Mouse (Mus musculus) lung, postnatal 0 days (tissue): ENCODE measurements at regions not wholly inside any gene's neighbourhood (a gene's known extent, or its start where the extent isn't known, plus 50 kb on each side); places are given as distances from the start of the nearest gene placed in this dataset.

ENCODE experiments used
- ATAC-seq: fragments of 200-750 bp; cut with Nextera tagmentation; 2 replicates; pipeline ENCODE4 v1.8.0; 2017; ENCODE audit warnings: moderate library complexity
- DNase-seq: peaks from one replicate; pipeline ENCODE4 v3.0.0-alpha.2; 2016; ENCODE audit warnings: low spot score
- H3K27ac ChIP-seq: fragments of 300-500 bp; sonication (generic); 2 replicates; pipeline ENCODE4 v1.5.1; 2014; ENCODE audit warnings: antibody characterized with exemption, mild to moderate bottlenecking, low read length, mixed read lengths
- H3K27me3 ChIP-seq: fragments of 300-500 bp; sonication (generic); replicated peaks from 2 replicates; pipeline ENCODE4 v1.6.1; 2014; ENCODE audit warnings: low read length, mixed read lengths; ENCODE audit not compliant: insufficient read depth
- H3K36me3 ChIP-seq: fragments of 300-500 bp; sonication (generic); 2 replicates; pipeline ENCODE4 v1.6.1; 2014; ENCODE audit warnings: low read length, mixed read lengths; ENCODE audit not compliant: insufficient read depth
- H3K4me1 ChIP-seq: fragments of 300-500 bp; sonication (generic); 2 replicates; pipeline ENCODE4 v1.6.1; 2014; ENCODE audit warnings: antibody characterized with exemption, low read depth, low read length, mixed read lengths; ENCODE audit not compliant: insufficient read depth
- H3K4me2 ChIP-seq: fragments of 300-500 bp; sonication (generic); replicated peaks from 2 replicates; pipeline ENCODE4 v1.6.1; 2014; ENCODE audit warnings: low read depth, mild to moderate bottlenecking, low read length, moderate library complexity, mixed read lengths
- H3K4me3 ChIP-seq: fragments of 300-500 bp; sonication (generic); 2 replicates; pipeline ENCODE4 v1.5.1; 2014; ENCODE audit warnings: low read depth, low read length
- H3K9ac ChIP-seq: fragments of 300-500 bp; sonication (generic); replicated peaks from 2 replicates; pipeline ENCODE4 v1.6.1; 2014; ENCODE audit warnings: low read depth, mild to moderate bottlenecking
- H3K9me3 ChIP-seq: fragments of 300-500 bp; sonication (generic); 2 replicates; pipeline ENCODE4 v1.6.1; 2016; ENCODE audit warnings: low read length, mixed read lengths
- CTCF ChIP-seq: IDR thresholded peaks from 2 replicates; pipeline ENCODE4 v1.5.1; 2016; ENCODE audit warnings: antibody characterized with exemption, mild to moderate bottlenecking
- EP300 ChIP-seq: IDR thresholded peaks from 2 replicates; pipeline ENCODE4 v1.6.1; 2016; ENCODE audit warnings: antibody characterized with exemption, mild to moderate bottlenecking, control low read depth
- WGBS: fragments of 180-500 bp; shearing (Covaris S2); extraction: QIAGEN DNeasy Blood & Tissue Kit; methylation state at CpG from one replicate; pipeline ENCODE4 v1.1.7; 2014; 5-methylcytosine and 5-hydroxymethylcytosine counted together

DNA sequence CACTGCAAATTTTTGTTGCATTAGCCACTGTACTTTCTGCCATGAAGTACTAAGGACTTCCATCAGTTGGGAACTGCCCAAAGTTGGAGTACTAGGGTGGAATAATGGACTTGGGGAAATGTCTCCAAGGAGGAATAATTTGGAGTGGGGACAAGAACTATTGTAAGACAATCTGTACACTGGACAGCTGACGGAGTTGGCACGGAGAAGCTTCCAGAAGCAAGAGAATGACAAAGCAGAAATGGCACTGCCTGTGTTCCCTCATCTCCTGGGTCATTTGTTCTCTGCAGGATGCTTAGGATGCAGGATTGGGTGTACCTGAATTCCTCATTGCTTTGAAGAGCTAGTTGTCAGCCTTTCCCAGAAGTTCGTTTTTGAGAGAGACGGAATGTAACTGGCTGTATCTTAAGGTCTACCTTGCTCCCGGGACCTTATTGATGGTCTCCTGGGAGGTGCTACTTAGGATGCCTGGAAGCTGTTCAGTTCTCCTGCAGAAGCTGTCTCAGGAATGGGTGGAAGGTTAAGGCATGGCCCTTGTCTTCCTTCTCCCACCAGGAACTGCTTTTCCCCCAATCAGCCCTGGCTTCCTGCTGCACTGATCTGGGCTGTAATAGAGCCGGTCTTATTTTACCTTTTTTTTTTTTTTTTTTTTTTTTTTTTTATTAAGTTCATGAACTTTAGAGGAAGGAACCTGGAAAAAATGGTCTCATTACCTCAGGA, 272.4 kb downstream of the Plpp3 start:
- no peak for DNase-seq
- Histone ChIP-seq H3K4me2 (no peak overlapping the region), H3K36me3 (no peaks in the 10 kb centered on the region), H3K27me3 (no peaks in the 10 kb centered on the region), H3K4me3 (no peak overlapping the region), H3K9ac (no peak overlapping the region), H3K4me1 (no peaks in the 10 kb centered on the region), H3K27ac (no peak overlapping the region), H3K9me3 (no peaks in the 10 kb centered on the region)
- 77% methylated on average over 6 of the region's 6 CpGs for WGBS
- ATAC-seq: no peak
- TF ChIP-seq CTCF (no peak), EP300 (no peak)

DNA sequence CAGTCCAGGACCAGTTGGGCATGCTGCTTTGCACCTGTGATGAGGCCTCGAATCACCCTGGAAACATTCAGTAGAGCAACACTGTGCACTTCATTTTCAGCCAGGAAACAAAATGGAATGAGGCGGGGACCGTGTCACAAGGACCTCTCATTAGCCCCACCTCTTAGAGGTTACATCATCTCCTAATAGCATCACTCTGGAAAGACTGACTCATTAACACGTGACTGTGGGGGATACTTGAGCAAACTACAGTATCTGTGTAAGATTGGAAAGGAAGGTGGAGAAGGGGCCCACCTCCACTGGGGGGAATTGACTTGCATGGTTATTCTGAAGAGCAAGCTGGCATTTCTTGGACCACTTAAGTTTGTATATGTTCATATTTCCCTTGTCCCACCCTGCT, 275.3 kb downstream of the Plpp3 start:
- WGBS: 65% methylated on average over 4 of the region's 4 CpGs
- Histone ChIP-seq H3K4me1 (no peaks in the 10 kb centered on the region), H3K36me3 (no peaks in the 10 kb centered on the region), H3K4me2 (no peak overlapping the region), H3K27me3 (no peaks in the 10 kb centered on the region), H3K4me3 (no peak overlapping the region), H3K27ac (no peak overlapping the region), H3K9me3 (no peaks in the 10 kb centered on the region), H3K9ac (no peak overlapping the region)
- ATAC-seq: peak; percentile 64
- TF ChIP-seq EP300 (no peak; the same call in 1 of the 2 replicates), CTCF (no peak)
- peak; percentile 30 for DNase-seq

DNA sequence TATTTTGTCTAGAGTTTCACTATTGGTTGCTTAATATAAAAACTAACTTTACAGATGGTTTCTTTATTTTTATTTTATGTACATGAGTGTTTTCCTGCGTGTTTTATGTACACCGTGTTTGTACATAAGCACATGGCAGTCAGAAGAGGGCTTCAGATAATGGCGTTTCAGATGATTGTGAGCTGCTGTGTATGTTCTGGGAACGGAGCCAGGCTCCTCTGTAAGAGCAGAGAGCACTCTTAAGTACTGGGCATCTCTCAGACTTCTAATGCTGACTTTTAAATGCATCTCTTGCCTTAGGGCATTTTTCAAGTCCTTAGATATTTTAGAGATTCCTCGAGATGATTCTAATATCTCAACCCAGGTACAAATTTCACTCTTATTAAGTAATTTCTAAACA, 280.0 kb downstream of the Plpp3 start:
- H3K36me3 ChIP-seq: no peaks in the 10 kb centered on the region
- DNase-seq (peak; percentile 68), ATAC-seq (no peak)
- H3K4me1 ChIP-seq: no peaks in the 10 kb centered on the region
- TF ChIP-seq CTCF (no peak), EP300 (no peak)
- no peak overlapping the region for H3K27ac ChIP-seq
- H3K4me3 ChIP-seq: no peak overlapping the region
- no peak overlapping the region for H3K9ac ChIP-seq
- 35% methylated on average over 5 of the region's 5 CpGs for WGBS
- no peak overlapping the region for H3K4me2 ChIP-seq
- H3K9me3 ChIP-seq: no peaks in the 10 kb centered on the region
- H3K27me3 ChIP-seq: no peaks in the 10 kb centered on the region

DNA sequence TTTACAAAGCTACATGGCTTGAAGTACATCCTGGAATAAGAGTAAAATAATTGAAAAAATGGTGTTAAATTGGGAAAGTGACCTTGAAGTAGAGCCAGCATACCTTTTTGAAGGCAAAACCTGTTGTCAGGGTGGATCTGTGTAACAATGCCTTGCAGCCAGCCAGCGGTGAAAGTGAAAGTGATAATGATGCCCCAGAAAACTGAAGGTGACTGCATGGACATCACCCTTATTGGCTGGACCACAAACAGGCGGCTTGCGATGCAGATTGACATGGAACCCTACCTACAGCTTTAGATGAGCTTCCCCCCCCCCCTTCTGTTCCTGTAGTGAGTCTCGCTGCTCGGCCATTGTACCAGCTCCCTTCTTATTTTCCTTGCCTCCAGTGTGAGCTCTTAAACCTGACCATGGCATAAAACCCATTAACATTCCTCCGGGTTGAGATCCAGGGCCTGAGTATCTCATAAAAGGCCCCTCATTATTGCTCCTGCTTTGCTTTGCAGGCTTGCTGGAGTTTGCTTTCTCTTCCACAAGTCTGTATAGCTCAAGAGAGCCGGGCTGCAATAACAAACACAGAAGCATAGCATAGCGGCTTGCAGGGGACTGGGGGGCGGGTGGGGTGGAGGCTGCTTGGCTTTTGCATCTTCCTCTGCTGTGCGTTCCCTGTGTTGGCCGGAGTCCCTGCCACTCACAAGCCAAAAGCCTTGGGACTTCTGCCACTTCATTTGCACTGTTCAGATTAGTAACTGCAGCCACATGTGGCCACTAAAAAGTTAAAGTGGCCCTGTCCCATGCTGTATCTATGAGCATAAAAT, 292.1 kb downstream of the Plpp3 start:
- Histone ChIP-seq H3K27ac (no peak overlapping the region), H3K27me3 (no peaks in the 10 kb centered on the region), H3K9ac (no peak overlapping the region), H3K9me3 (no peaks in the 10 kb centered on the region), H3K4me1 (no peaks in the 10 kb centered on the region), H3K36me3 (no peaks in the 10 kb centered on the region), H3K4me2 (no peak overlapping the region), H3K4me3 (no peak overlapping the region)
- ATAC-seq (no peak), DNase-seq (no peak)
- WGBS: 56% methylated on average over 11 of the region's 11 CpGs
- TF ChIP-seq EP300: no peak
- TF ChIP-seq CTCF: no peak

DNA sequence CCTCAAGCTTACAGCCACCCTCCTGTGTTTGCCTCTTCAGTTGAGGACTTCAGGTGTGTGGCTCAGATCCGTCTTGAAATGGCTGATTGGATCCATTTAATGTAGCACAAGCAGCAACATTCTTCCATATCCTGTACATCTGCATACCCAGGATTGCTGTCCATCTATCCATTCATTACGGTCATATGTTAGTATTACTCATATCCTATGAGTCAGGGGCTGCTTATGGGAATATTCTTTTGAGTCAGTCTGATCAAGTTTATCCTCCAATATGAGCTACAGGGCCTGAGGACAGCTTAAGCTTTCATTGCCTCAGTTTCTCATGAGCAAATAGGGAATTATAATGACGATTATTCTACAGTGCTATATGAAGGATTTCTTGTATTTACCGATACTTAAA, 293.7 kb downstream of the Plpp3 start:
- WGBS: 84% methylated on average over 4 of the region's 4 CpGs
- Histone ChIP-seq H3K27ac (no peak overlapping the region), H3K4me3 (no peak overlapping the region), H3K36me3 (no peaks in the 10 kb centered on the region), H3K4me1 (no peaks in the 10 kb centered on the region), H3K27me3 (no peaks in the 10 kb centered on the region), H3K9ac (no peak overlapping the region), H3K9me3 (no peaks in the 10 kb centered on the region), H3K4me2 (no peak overlapping the region)
- ATAC-seq: no peak
- DNase-seq: no peak
- TF ChIP-seq EP300: no peak
- no peak for TF ChIP-seq CTCF

DNA sequence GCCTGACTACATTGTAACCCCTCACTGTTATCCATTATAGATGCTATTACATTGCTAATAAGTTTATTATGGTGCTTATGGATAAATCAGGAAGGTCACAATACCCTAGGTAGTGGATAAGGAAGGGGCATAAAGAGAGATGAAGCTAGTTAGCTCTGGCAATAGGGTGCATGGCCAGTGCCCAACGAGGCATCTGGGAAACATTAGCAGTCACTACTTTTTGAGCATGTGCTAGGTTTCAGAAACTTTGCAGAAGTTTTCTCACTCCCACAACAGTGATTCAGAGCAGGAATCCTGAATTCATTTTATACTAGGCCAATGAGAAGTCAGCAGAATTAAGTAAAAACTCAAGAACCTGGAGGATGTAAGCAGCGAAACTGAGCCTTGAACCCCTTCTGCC, 294.7 kb downstream of the Plpp3 start:
- H3K4me1 ChIP-seq: no peaks in the 10 kb centered on the region
- H3K36me3 ChIP-seq: no peaks in the 10 kb centered on the region
- H3K27ac ChIP-seq: no peak overlapping the region
- ATAC-seq (no peak), DNase-seq (no peak)
- TF ChIP-seq CTCF: no peak
- TF ChIP-seq EP300: no peak
- H3K27me3 ChIP-seq: no peaks in the 10 kb centered on the region
- no peak overlapping the region for H3K9ac ChIP-seq
- no peak overlapping the region for H3K4me2 ChIP-seq
- no peaks in the 10 kb centered on the region for H3K9me3 ChIP-seq
- 95% methylated on average over 2 of the region's 2 CpGs for whole genome bisulfite sequencing
- no peak overlapping the region for H3K4me3 ChIP-seq
